Mouse (Mus musculus) fat pad, adult 2 months (tissue): ENCODE results near the gene Nus1.

ENCODE experiments used
- DNase-seq: peaks from one replicate; pipeline ENCODE4 v3.0.0-alpha.2; 2011; ENCODE audit warnings: low read depth, low spot score; ENCODE audit errors: extremely low read depth

Gene Nus1

DNA sequence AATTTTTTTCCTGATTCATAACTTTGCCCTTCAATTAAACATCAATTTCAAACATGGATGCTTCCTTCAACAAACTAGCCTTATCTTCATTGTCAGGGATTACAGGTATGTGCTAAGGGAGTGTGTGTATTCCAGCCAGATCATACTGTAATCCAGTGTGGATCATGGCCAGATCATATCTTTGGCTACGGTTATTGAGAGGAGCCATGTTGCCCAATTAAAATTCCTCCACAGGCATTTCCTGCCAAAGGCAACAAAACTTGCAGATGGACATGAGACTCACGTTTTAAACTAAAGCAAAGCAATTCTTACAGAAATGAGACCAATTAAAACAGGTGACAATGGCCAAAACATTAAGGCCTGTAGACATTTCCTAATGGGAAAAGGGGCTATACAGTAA lies 889 bp upstream of the Nus1 start:
- no peak for DNase-seq

DNA sequence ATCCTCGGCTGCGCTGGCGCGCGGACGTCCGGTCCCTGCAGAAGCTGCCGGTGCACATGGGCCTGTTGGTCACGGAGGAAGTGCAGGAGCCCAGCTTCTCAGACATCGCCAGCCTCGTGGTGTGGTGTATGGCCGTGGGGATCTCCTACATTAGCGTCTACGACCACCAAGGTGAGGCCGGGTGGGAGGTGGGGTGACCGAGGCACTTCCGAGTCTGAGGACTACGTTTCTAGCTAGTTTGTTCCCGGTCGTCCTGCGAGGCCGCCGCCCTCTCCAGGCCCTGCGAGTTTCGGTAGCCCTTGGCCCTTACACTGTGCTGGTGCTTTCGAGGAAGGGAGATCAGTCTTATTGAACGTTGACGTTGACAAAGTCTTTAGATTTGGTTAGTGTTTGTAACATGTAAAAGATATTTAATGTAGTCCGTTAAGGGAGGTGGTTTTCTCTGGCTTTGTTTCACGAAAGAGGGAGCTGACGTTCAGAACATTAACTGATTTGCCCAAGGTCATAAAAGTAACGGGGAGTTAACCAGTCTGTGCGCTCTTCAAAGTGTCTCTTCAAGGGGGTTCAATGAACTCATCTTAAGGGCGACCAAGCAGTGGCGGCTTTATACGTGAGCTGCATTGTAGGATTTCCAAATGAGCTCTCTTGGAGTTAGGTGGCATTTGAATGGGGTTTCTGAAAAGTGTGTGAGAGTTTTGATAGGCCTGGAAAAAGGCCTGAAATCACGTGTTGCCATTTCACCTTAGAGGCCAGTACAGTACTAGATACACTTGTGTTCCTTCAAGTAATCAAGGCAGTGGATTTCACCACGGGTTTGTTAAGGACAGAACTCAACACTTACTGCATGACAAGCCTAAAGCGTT lies 882 bp downstream of the Nus1 start:
- DNase-seq, result no peak

DNA sequence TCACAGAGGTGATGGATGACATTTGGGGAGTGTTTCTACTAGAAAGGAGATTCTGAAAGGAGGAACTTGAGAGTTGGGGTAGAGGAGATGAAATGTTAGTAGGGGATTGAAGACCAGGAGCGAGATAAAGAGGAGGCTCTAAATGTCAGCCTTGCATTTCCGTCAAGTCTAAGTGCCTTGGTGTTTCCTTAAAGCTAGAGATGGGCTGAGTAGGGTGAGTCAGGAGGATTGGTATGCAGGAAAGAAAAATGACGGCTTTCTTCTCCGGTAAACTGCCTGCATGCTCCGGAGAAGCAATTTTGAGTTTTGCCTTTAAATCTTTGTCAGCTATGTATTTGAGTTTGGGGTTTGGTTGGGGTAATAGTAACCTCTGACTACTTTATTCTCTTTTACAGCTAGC lies 1.6 kb downstream of the Nus1 start:
- DNase-seq, result no peak

DNA sequence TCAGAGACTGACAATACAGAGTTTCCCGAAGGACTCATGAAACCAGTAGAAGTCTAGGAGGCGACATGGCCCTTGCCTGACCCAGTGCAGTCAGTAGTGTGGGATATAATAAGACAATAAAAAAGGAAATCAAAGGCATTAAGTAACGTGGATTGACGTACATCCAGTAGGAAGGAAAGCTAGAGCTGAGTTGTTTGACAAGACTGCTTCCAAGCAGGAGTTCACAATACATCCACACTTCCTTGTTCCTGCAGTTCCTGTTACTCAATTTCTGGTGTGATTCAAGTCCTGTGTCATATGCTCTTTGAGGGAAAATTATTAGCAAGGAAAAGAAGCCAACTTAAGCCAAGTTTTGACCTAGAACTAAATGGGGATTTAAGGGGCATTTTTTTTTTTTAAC lies 2.1 kb downstream of the Nus1 start:
- no peak for DNase-seq

DNA sequence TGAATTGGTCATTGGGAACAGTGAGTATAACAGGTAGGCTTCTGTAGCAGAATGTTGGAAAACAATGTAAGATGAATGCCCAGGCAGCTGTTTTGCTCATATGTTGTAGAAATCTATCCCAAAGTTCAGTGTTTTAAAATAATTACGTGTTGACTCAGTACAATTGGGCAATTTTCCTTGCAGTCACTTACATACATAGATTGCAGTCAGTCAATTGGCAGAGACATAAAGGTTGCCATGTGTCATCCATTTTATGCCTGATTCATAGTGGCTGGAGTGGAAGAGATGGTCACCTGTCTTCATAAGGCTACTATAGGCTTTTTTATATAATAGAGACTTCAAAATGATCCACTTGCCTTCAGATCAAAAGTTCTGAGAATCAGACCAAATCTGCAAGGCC lies 3.2 kb downstream of the Nus1 start:
- no peak for DNase-seq

DNA sequence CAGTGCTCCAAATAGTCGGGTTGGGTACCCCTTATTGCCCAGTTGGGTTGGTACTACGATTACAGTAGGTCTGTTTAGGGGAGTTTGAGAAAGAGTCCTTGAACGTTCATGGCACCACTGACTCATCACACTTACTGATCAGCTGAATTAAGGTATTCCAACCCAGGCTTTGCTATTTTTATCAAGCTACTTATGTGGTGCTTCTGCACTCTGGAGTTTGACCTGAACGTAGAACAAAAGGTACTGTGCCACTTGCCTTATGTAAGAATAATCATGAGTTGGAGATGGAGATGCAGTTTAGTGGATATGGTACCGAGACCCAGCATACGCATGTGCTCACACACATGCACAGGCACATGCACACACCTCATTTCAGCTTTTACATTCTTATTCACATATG lies 4.4 kb downstream of the Nus1 start:
- no peak for DNase-seq

DNA sequence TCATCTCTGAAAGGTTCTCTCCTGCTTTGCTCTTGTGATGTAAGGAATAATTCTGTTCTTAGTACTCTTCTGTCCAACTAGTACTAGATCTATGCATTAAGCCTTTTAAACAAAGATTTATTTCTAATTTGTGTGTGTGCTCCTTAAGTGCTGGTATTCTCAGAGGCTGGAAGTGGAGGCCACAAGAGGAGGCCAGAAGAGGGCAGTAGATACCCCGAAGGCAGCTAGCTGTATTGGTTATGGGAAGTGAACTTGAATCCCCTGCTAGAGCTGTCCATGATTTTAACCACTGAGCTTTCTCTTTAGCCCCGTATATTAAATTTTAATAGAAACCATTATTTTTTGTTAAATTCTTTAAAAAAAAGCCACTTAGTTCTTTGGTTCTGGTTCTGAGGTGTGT lies 5.8 kb downstream of the Nus1 start:
- no peak for DNase-seq

DNA sequence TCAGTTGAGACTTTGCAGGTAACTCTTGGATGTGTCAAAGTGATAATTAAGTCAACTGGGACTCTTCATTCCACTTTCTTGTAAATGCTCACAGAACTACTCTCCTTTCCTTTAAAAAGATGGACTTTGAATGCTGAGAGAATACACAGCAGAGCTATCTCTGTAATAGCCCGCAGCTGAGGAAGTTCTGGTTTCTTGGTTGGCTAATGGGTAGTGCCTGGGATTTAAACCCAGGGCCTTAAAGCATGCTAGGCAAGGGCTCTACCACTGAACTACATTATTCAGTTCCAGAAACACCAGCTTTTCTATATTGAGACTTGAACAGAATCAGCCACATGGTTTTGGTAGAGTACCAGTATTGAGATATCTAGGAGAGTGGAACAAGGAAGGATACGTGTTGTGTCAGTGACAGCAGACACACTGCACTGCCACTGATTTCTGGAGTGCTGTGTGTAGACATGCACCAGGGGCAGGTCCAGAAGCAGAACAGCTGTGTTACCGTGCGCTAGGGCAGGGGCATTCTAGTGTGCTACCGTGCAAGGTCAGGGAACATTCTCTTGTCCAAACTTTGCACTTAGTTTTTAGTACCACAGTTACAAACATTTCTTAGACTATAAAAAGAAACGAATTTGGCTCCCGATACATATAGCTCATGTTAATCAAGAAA lies 9.1 kb downstream of the Nus1 start:
- no peak for DNase-seq

DNA sequence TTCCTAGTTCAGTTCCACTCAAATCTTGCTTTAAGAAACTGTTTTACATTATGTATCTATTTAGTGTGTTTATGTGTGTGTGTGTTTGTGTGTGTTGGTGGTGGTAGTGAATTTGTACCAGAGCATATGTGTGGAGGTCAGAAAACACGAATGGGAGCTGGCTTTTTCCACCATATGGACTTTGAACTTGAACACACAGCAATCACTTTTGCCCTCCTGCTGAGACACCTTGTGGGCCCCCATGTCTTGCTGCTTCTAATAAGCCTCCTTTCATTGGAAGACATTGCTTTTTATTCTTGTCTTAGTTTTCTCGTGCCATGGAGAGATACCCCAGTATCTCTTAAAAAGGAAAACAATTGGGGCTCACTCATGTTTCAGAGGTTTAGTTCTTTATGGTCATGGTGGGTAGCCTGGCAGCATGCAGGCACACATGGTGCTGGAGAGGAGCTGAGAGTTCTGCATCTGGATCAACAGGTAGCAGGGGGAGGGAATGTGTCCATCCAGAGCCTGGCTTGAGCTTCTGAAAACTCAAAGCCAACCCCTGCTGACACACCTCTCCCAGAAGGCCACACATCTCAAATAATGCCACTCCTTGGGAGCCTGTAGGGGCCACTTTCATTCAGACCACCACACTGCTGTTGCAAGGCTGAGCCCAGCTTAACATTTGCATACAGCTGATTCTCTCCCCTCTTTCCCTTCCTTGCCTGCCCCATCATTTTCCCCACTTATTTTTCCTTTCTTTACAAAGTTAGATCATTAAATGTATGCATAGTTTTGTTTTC lies 10.5 kb downstream of the Nus1 start:
- DNase-seq, result no peak

DNA sequence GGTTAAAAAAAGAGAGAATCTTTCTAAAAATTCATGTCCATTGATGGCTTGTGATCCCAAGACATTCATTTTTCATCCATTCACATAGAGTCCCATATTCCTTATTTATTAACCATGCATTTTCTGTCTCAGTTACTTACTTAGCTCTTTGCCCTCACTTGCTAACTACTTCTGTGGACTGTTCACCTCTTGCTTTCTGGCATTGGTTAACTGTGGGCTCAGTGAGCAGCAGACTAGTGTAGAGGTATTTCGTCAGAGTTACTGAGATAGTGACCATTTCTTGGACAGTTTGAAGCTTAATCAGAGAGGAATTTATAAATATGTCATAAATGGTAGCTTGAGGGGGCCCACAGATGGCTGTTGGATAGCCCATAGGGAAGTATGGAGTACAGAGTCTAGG lies 13.6 kb downstream of the Nus1 start:
- no peak for DNase-seq

DNA sequence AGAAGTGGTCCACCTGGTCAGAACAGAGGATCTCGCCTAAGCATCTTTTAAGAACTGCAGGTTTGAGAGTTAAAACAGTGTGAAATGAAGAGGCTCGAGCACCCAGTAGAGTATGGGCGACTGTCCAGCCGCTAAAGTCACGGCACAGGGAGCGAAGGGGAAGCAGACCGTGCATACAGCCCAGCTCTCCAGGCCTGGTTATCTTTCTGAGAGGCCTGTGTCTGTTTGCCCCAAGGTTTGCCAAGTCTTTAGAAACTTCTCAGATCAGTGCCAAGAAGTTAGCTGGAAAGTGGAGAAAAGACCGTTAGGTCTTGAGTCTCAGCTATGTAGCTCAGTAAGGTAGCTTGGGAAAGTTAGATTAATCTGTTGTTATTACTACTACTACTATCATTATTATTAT lies 17.5 kb downstream of the Nus1 start:
- DNase-seq, result no peak

DNA sequence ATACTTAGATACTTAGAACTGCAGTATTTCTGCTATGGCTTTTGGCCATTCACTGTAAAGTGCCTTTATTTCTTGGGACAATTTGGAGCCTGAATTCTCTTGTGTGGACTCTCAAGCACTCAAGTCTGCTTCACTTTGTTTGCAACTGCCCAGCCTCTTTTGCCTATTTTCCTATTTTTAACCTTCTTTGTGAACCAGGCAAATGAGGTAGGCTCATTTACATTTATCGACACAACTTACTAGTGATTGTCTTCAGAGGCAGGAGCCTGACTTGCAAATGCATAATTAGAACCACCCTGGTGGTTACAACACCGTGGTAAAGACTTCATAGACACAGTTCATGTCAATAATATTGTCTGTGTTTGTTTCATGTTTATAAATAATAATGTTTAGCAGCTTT lies 43.3 kb downstream of the Nus1 start:
- DNase-seq, result no peak

DNA sequence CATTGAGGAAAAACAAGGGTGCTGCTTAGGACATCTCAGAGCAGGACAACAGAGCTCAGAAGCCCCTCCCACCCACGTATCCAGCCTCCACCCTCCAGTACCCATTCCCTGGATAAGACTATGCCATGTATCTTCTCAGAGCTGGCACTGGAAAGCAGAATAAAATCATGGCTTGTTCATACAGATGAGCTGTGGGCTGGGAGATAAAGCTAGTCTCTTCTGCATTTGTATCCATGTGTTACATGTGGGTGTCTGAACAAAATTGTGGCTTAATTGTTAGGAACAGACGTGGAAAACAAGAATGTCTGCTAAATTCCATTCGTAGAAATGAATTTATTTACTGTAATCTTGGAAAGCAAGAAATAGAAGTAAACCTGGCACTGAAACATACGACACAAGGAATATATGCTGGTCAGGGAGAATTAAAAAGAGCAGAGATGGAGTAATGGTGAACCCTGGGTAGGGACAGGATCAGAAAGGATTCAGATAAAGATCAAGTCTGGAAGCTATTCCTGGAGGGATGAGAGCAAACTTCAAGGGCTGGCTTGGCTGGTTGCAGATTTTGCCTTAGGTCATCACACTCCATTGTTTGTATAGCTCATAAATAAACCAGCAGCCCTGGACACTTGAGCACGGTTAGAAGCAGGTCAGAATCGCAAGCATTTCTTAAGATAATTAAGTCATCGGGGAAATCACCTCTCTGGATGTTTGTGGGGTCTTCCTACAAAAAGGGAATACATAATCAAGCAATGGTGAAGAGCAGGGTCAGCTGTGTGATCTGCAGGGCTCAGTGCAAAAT lies 46.8 kb downstream of the Nus1 start:
- DNase-seq, result no peak

DNA sequence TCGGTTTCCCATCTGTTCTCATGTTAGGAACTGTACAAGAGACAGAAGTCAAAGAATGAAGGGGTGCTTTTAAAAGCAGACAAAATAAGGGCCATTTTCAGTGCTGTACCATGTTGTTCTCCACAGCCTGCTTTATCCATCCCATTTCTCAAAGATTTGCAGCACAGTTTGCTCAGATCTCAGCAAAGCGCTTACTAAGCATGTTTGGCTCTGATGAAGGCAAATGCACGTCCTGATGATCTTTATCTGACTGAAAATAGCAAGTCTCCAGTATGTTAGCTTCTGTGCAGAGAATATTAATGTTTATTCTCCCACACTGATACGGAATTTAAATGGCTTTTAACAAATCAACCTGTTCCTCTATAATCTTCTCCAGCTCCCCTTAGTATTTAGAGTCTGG lies 54.2 kb downstream of the Nus1 start:
- DNase-seq, result no peak
